Mouse (Mus musculus) lung, adult 2 months (tissue): ENCODE data around the gene Psen1. TPM values are rescaled to one million over a fixed set of nuclear protein-coding genes. Genes with fewer than 3 reads are reported as not detected.

Source experiments
- DNase-seq: peaks from one replicate; pipeline ENCODE4 v3.0.0; 2022
- H3K4me1 ChIP-seq: fragments of 200-500 bp; 2 replicates; pipeline ENCODE4 v1.6.1; 2011; ENCODE audit warnings: low read length; ENCODE audit not compliant: control insufficient read depth, insufficient read depth
- H3K4me3 ChIP-seq: fragments of 200-500 bp; replicated peaks from 2 replicates; pipeline ENCODE3; 2011; ENCODE audit warnings: low read depth, mild to moderate bottlenecking, control low read depth, low read length; ENCODE audit errors: extremely low read depth
- CTCF ChIP-seq: fragments of 200-500 bp; IDR thresholded peaks from 2 replicates; pipeline ENCODE4 v1.5.1; 2011; ENCODE audit warnings: mild to moderate bottlenecking, low read length, control low read depth; ENCODE audit not compliant: insufficient read depth
- POLR2A ChIP-seq: fragments of 200-500 bp; IDR thresholded peaks from 2 replicates; pipeline ENCODE4 v1.6.1; 2011; ENCODE audit warnings: low read depth, mild to moderate bottlenecking, control low read depth, low read length, borderline replicate concordance; ENCODE audit errors: extremely low read depth
- WGBS: fragments of 180-500 bp; shearing (Covaris S2); methylation state at CpG from one replicate; pipeline ENCODE4 v1.1.7; 2018; 5-methylcytosine and 5-hydroxymethylcytosine counted together
- polyA plus RNA-seq: library from polyadenylated mRNA; depleted of rRNA; stranded (reverse); fragments of >200 nt; gene quantifications from 2 replicates; pipeline ENCODE4 v1.2.3, GENCODE M21; 2012

Gene Psen1
- polyA plus RNA-seq, 1 experiment = 27.3 TPM

GRCm38 (mm10) chr12:83719431-83719830 lies 31.5 kb downstream of the Psen1 start:
- TF ChIP-seq POLR2A (no peak), CTCF (no peak)
- H3K4me3 ChIP-seq = no peak overlapping the region
- 97% methylated on average over 1 of the region's 1 CpGs for WGBS
- no peak for DNase-seq
- peaks cover 2% of the 10 kb centered on the region; the same call in 1 of the 2 replicates for H3K4me1 ChIP-seq

GRCm38 (mm10) chr12:83721281-83721680 lies 33.3 kb downstream of the Psen1 start:
- no peak for DNase-seq
- H3K4me3 ChIP-seq = no peak overlapping the region
- TF ChIP-seq POLR2A = no peak
- no peak for TF ChIP-seq CTCF
- H3K4me1 ChIP-seq = peaks cover 2% of the 10 kb centered on the region; the same call in 1 of the 2 replicates
- WGBS = 42% methylated on average over 6 of the region's 6 CpGs

- no peak for TF ChIP-seq CTCF
- no peak for TF ChIP-seq POLR2A
- WGBS = 84% methylated on average over 3 of the region's 3 CpGs
- Histone ChIP-seq H3K4me3 (no peak overlapping the region), H3K4me1 (peaks cover 2% of the 10 kb centered on the region; the same call in 1 of the 2 replicates)
- no peak for DNase-seq
Observed at GRCm38 (mm10) chr12:83723037-83723436, 35.1 kb downstream of the Psen1 start.

- WGBS = 78% methylated on average over 12 of the region's 12 CpGs
- TF ChIP-seq CTCF (no peak), POLR2A (no peak)
Observed at GRCm38 (mm10) chr12:83726510-83727308, 38.8 kb downstream of the Psen1 start.

GRCm38 (mm10) chr12:83732225-83732624 lies 44.3 kb downstream of the Psen1 start:
- WGBS = 90% methylated on average over 5 of the region's 5 CpGs
- DNase-seq = no peak
- no peak overlapping the region for H3K4me3 ChIP-seq
- no peaks in the 10 kb centered on the region for H3K4me1 ChIP-seq
- TF ChIP-seq POLR2A = no peak
- no peak for TF ChIP-seq CTCF

More at GRCm38 (mm10) chr12:83726510-83727308, 38.8 kb downstream of the Psen1 start:
- no peak for DNase-seq
- H3K4me3 ChIP-seq = no peak overlapping the region
- no peaks in the 10 kb centered on the region for H3K4me1 ChIP-seq

GRCm38 (mm10) chr12:83734047-83734446 lies 46.1 kb downstream of the Psen1 start:
- H3K4me1 ChIP-seq = no peaks in the 10 kb centered on the region
- TF ChIP-seq POLR2A = no peak
- no peak for TF ChIP-seq CTCF
- 73% methylated on average over 10 of the region's 10 CpGs for whole genome bisulfite sequencing
- no peak for DNase-seq
- no peak overlapping the region for H3K4me3 ChIP-seq

GRCm38 (mm10) chr12:83736236-83736635 lies 48.3 kb downstream of the Psen1 start:
- no peak for DNase-seq
- Histone ChIP-seq H3K4me3 (no peak overlapping the region), H3K4me1 (no peaks in the 10 kb centered on the region)
- no peak for TF ChIP-seq POLR2A
- no peak for TF ChIP-seq CTCF
- 47% methylated on average over 8 of the region's 8 CpGs for WGBS

- TF ChIP-seq CTCF = no peak
- TF ChIP-seq POLR2A = no peak
- no peaks in the 10 kb centered on the region for H3K4me1 ChIP-seq
- no peak for DNase-seq
- no peak overlapping the region for H3K4me3 ChIP-seq
- 89% methylated on average over 1 of the region's 1 CpGs for WGBS
Observed at GRCm38 (mm10) chr12:83738651-83739050, 50.7 kb downstream of the Psen1 start.

GRCm38 (mm10) chr12:83741722-83742121 lies 53.8 kb downstream of the Psen1 start:
- WGBS = 69% methylated on average over 5 of the region's 5 CpGs
- no peaks in the 10 kb centered on the region for H3K4me1 ChIP-seq
- no peak for DNase-seq
- no peak for TF ChIP-seq POLR2A
- no peak for TF ChIP-seq CTCF
- H3K4me3 ChIP-seq = no peak overlapping the region

- no peak for TF ChIP-seq POLR2A
- TF ChIP-seq CTCF = no peak
- no peaks in the 10 kb centered on the region for H3K4me1 ChIP-seq
- H3K4me3 ChIP-seq = no peak overlapping the region
- no peak for DNase-seq
- 70% methylated on average over 4 of the region's 4 CpGs for WGBS
Observed at GRCm38 (mm10) chr12:83742834-83743233, 54.9 kb downstream of the Psen1 start.

GRCm38 (mm10) chr12:83743712-83744111 lies 55.8 kb downstream of the Psen1 start:
- whole genome bisulfite sequencing = 70% methylated on average over 3 of the region's 3 CpGs
- TF ChIP-seq POLR2A (no peak), CTCF (no peak)
- no peaks in the 10 kb centered on the region for H3K4me1 ChIP-seq
- DNase-seq = no peak
- no peak overlapping the region for H3K4me3 ChIP-seq
